Mouse (Mus musculus) fibroblast of lung, adult 2 months (primary cell): Measurements from ENCODE around the gene Foxm1.

Experiments used
- DNase-seq: peaks from one replicate; pipeline ENCODE4 v3.0.0-alpha.2; 2011; ENCODE audit warnings: low read depth

The Foxm1 gene

GRCm38 (mm10) chr6:128424269-128425019 lies 61.7 kb downstream of the Foxm1 start, which contains the start of gene Itfg2:
TSS of gene Itfg2 (minus strand) at chr6:128424931.
- peak; percentile 95 for DNase-seq

GRCm38 (mm10) chr6:128425046-128425445 lies 62.3 kb downstream of the Foxm1 start:
- DNase-seq: no peak
